Mouse (Mus musculus): ENCODE results near the gene Rhoh. TPM values are rescaled to one million over a fixed set of nuclear protein-coding genes. Genes with fewer than 3 reads are reported as not detected.

The Rhoh gene
- polyA plus RNA-seq, 2 experiments, result 0.79 to 1.0 TPM

- Histone ChIP-seq H3K9me3 (ENCODE audit: control insufficient read depth, low read length) (no peaks in the 10 kb centered on the region), H3K4me3 (ENCODE audit: insufficient read depth in 1 of 2, low read depth in 2 of 2, low read length in 2 of 2) (no peak overlapping the region), H3K9ac (replicated peaks) (no peak overlapping the region), H3K27ac (no peak overlapping the region), H3K4me2 (ENCODE audit: low read depth) (no peak overlapping the region), H3K4me1 (replicated peaks; ENCODE audit: control insufficient read depth in 2 of 2, insufficient read depth in 2 of 2, low read length in 1 of 2) (no peaks in the 10 kb centered on the region), H3K36me3 (replicated peaks; ENCODE audit: control insufficient read depth, insufficient read depth, low read depth) (peaks cover 8% of the 10 kb centered on the region; the same call in 1 of the 2 replicates), H3K27me3 (ENCODE audit: control insufficient read depth, insufficient read depth, low read length) (no peaks in the 10 kb centered on the region)
- 88% methylated on average over 2 of the region's 2 CpGs for WGBS (ENCODE audit: insufficient replicate concordance)
- ATAC-seq (ENCODE audit: insufficient read depth) (no peak), DNase-seq (ENCODE audit: low read depth in 3 of 3, low spot score in 3 of 3) (no peak)
- TF ChIP-seq EP300 (IDR thresholded peaks at IDR 0.05; ENCODE audit: low read depth) (no peak), CTCF (IDR thresholded peaks at IDR 0.05; ENCODE audit: low read depth) (no peak)
Measured at GRCm38 (mm10) chr5:65829059-65829458, 32.0 kb upstream of the Rhoh start.

- Histone ChIP-seq H3K9ac (replicated peaks) (no peak overlapping the region), H3K4me2 (ENCODE audit: low read depth) (no peak overlapping the region), H3K9me3 (ENCODE audit: control insufficient read depth, low read length) (no peaks in the 10 kb centered on the region), H3K36me3 (replicated peaks; ENCODE audit: control insufficient read depth, insufficient read depth, low read depth) (peaks cover 1% of the 10 kb centered on the region; the same call in 1 of the 2 replicates), H3K4me3 (ENCODE audit: insufficient read depth in 1 of 2, low read depth in 2 of 2, low read length in 2 of 2) (no peak overlapping the region), H3K27ac (no peak overlapping the region), H3K27me3 (ENCODE audit: control insufficient read depth, insufficient read depth, low read length) (no peaks in the 10 kb centered on the region), H3K4me1 (replicated peaks; ENCODE audit: control insufficient read depth in 2 of 2, insufficient read depth in 2 of 2, low read length in 1 of 2) (no peaks in the 10 kb centered on the region)
- WGBS (ENCODE audit: insufficient replicate concordance), result 48% methylated on average over 11 of the region's 11 CpGs
- ATAC-seq (ENCODE audit: insufficient read depth) (no peak), DNase-seq (ENCODE audit: low read depth in 3 of 3, low spot score in 3 of 3) (peak in 1 of 3 experiments; percentile 20)
- TF ChIP-seq CTCF (IDR thresholded peaks at IDR 0.05; ENCODE audit: low read depth), result no peak
- no peak for TF ChIP-seq EP300 (IDR thresholded peaks at IDR 0.05; ENCODE audit: low read depth)
Measured at GRCm38 (mm10) chr5:65831917-65832618, 28.9 kb upstream of the Rhoh start.

- Histone ChIP-seq H3K4me1 (replicated peaks; ENCODE audit: control insufficient read depth in 2 of 2, insufficient read depth in 2 of 2, low read length in 1 of 2) (no peaks in the 10 kb centered on the region), H3K27ac (no peak overlapping the region), H3K4me2 (ENCODE audit: low read depth) (no peak overlapping the region), H3K27me3 (ENCODE audit: control insufficient read depth, insufficient read depth, low read length) (no peaks in the 10 kb centered on the region), H3K4me3 (ENCODE audit: insufficient read depth in 1 of 2, low read depth in 2 of 2, low read length in 2 of 2) (no peak overlapping the region), H3K9ac (replicated peaks) (no peak overlapping the region), H3K9me3 (ENCODE audit: control insufficient read depth, low read length) (no peaks in the 10 kb centered on the region), H3K36me3 (replicated peaks; ENCODE audit: control insufficient read depth, insufficient read depth, low read depth) (no peaks in the 10 kb centered on the region; the same call in 1 of the 2 replicates)
- 65% methylated on average over 3 of the region's 3 CpGs for WGBS (ENCODE audit: insufficient replicate concordance)
- ATAC-seq (ENCODE audit: insufficient read depth) (no peak), DNase-seq (ENCODE audit: low read depth in 3 of 3, low spot score in 3 of 3) (no peak)
- TF ChIP-seq EP300 (IDR thresholded peaks at IDR 0.05; ENCODE audit: low read depth) (no peak), CTCF (IDR thresholded peaks at IDR 0.05; ENCODE audit: low read depth) (no peak)
Measured at GRCm38 (mm10) chr5:65833092-65833491, 27.9 kb upstream of the Rhoh start.

GRCm38 (mm10) chr5:65833766-65834498 lies 27.1 kb upstream of the Rhoh start:
- no peak for TF ChIP-seq CTCF (IDR thresholded peaks at IDR 0.05; ENCODE audit: low read depth)
- no peak for TF ChIP-seq EP300 (IDR thresholded peaks at IDR 0.05; ENCODE audit: low read depth)
- Histone ChIP-seq H3K27ac (no peak overlapping the region), H3K4me2 (ENCODE audit: low read depth) (no peak overlapping the region), H3K4me1 (replicated peaks; ENCODE audit: control insufficient read depth in 2 of 2, insufficient read depth in 2 of 2, low read length in 1 of 2) (no peaks in the 10 kb centered on the region), H3K4me3 (ENCODE audit: insufficient read depth in 1 of 2, low read depth in 2 of 2, low read length in 2 of 2) (no peak overlapping the region), H3K36me3 (replicated peaks; ENCODE audit: control insufficient read depth, insufficient read depth, low read depth) (no peaks in the 10 kb centered on the region; the same call in 1 of the 2 replicates), H3K9ac (replicated peaks) (no peak overlapping the region), H3K27me3 (ENCODE audit: control insufficient read depth, insufficient read depth, low read length) (no peaks in the 10 kb centered on the region), H3K9me3 (ENCODE audit: control insufficient read depth, low read length) (no peaks in the 10 kb centered on the region)
- WGBS (ENCODE audit: insufficient replicate concordance), result 74% methylated on average over 8 of the region's 8 CpGs
- no peak for DNase-seq (ENCODE audit: low read depth in 3 of 3, low spot score in 3 of 3)
- no peak for ATAC-seq (ENCODE audit: insufficient read depth)

- Histone ChIP-seq H3K4me1 (replicated peaks; ENCODE audit: control insufficient read depth in 2 of 2, insufficient read depth in 2 of 2, low read length in 1 of 2) (no peaks in the 10 kb centered on the region), H3K9me3 (ENCODE audit: control insufficient read depth, low read length) (no peaks in the 10 kb centered on the region), H3K9ac (replicated peaks) (no peak overlapping the region), H3K27ac (no peak overlapping the region), H3K36me3 (replicated peaks; ENCODE audit: control insufficient read depth, insufficient read depth, low read depth) (no peaks in the 10 kb centered on the region), H3K4me2 (ENCODE audit: low read depth) (no peak overlapping the region), H3K4me3 (ENCODE audit: insufficient read depth in 1 of 2, low read depth in 2 of 2, low read length in 2 of 2) (no peak overlapping the region), H3K27me3 (ENCODE audit: control insufficient read depth, insufficient read depth, low read length) (no peaks in the 10 kb centered on the region)
- no peak for DNase-seq (ENCODE audit: low read depth in 3 of 3, low spot score in 3 of 3)
- ATAC-seq (ENCODE audit: insufficient read depth), result no peak
- TF ChIP-seq EP300 (IDR thresholded peaks at IDR 0.05; ENCODE audit: low read depth) (no peak), CTCF (IDR thresholded peaks at IDR 0.05; ENCODE audit: low read depth) (no peak)
- WGBS (ENCODE audit: insufficient replicate concordance), result 81% methylated on average over 6 of the region's 6 CpGs
Measured at GRCm38 (mm10) chr5:65838053-65838452, 23.0 kb upstream of the Rhoh start.

All from liver, embryonic 14.5 days (tissue).